Comparison of ENCODE assay signal across 29 mouse cellular contexts in genomic region chr1:174170706-174171501, GRCm38 (mm10). TPM values are rescaled to one million over a fixed set of nuclear protein-coding genes. Genes with fewer than 3 reads are reported as not detected.
DNase-seq lines count a peak whose midpoint lies in the region; ATAC-seq and TF ChIP-seq lines count a peak whose summit lies in the region.
"Had no signal": no experiment of that assay in that cellular context is flagged by ENCODE, and none has a peak within 500 bp of the region (broad histone marks: within the 10 kb centered on the region; RNA-seq: fewer than 3 reads in every experiment).

No protein-coding gene starts in this region.

- 82% methylated on average over 5 of the region's 5 CpGs for WGBS in forebrain, postnatal 0 days
- WGBS in forebrain, embryonic 12.5 days: 89% methylated on average over 5 of the region's 5 CpGs
- 54% methylated on average over 5 of the region's 5 CpGs for WGBS in lung, embryonic 14.5 days
- 50% methylated on average over 5 of the region's 5 CpGs for WGBS in liver, embryonic 13.5 days (ENCODE audit: insufficient replicate concordance)

- H3K4me3 ChIP-seq in forebrain, postnatal 0 days (ENCODE audit: low read depth, low read length): no peak overlapping the region
- no peak overlapping the region for H3K4me3 ChIP-seq in forebrain, embryonic 12.5 days (replicated peaks)
- H3K4me3 ChIP-seq in lung, embryonic 14.5 days (ENCODE audit: low read depth, low read length): no peak overlapping the region
- 0 out of 2 replicates have a peak overlapping the region, but pooled peaks have one; percentile 10 for H3K4me3 ChIP-seq in liver, embryonic 13.5 days (replicated peaks)
- H3K4me3 ChIP-seq: embryonic facial prominence, embryonic 12.5 days; heart, embryonic 15.5 days; hindbrain, embryonic 15.5 days; kidney, embryonic 15.5 days; limb, embryonic 13.5 days; lung, embryonic 15.5 days; midbrain, embryonic 15.5 days; neural tube, embryonic 13.5 days had no signal

- no peak overlapping the region for H3K4me2 ChIP-seq in forebrain, postnatal 0 days (ENCODE audit: low read depth)
- no peak overlapping the region for H3K4me2 ChIP-seq in forebrain, embryonic 12.5 days
- H3K4me2 ChIP-seq in lung, embryonic 14.5 days: no peak overlapping the region
- H3K4me2 ChIP-seq in liver, embryonic 13.5 days: peak overlapping the region; percentile 79
- H3K4me2 ChIP-seq: embryonic facial prominence, embryonic 12.5 days; heart, embryonic 15.5 days; hindbrain, embryonic 15.5 days; kidney, embryonic 15.5 days; limb, embryonic 13.5 days; lung, embryonic 15.5 days; midbrain, embryonic 15.5 days; neural tube, embryonic 13.5 days had no signal

- no peaks in the 10 kb centered on the region for H3K9me3 ChIP-seq in forebrain, postnatal 0 days (ENCODE audit: low read length)
- no peaks in the 10 kb centered on the region for H3K9me3 ChIP-seq in forebrain, embryonic 12.5 days
- no peaks in the 10 kb centered on the region for H3K9me3 ChIP-seq in lung, embryonic 14.5 days (ENCODE audit: low read depth, low read length)
- no peaks in the 10 kb centered on the region for H3K9me3 ChIP-seq in liver, embryonic 13.5 days (replicated peaks)
- H3K9me3 ChIP-seq: embryonic facial prominence, embryonic 12.5 days; heart, embryonic 15.5 days; hindbrain, embryonic 15.5 days; kidney, embryonic 15.5 days; limb, embryonic 13.5 days; lung, embryonic 15.5 days; midbrain, embryonic 15.5 days; neural tube, embryonic 13.5 days had no signal

- no peak overlapping the region for H3K9ac ChIP-seq in forebrain, postnatal 0 days
- no peak overlapping the region for H3K9ac ChIP-seq in forebrain, embryonic 12.5 days
- H3K9ac ChIP-seq in lung, embryonic 14.5 days: no peak overlapping the region
- peak overlapping the region; percentile 44 for H3K9ac ChIP-seq in liver, embryonic 13.5 days
- H3K9ac ChIP-seq: embryonic facial prominence, embryonic 12.5 days; heart, embryonic 15.5 days; hindbrain, embryonic 15.5 days; kidney, embryonic 15.5 days; limb, embryonic 13.5 days; lung, embryonic 15.5 days; midbrain, embryonic 15.5 days; neural tube, embryonic 13.5 days had no signal

- ATAC-seq in forebrain, postnatal 0 days: no peak; the same call in 1 of the 2 replicates
- no peak for ATAC-seq in forebrain, embryonic 12.5 days (ENCODE audit: low FRiP score)
- no peak for ATAC-seq in lung, embryonic 14.5 days (ENCODE audit: insufficient read depth)
- peak; percentile 14; the same call in 1 of the 2 replicates for ATAC-seq in liver, embryonic 13.5 days (ENCODE audit: low read depth)
- ATAC-seq: forebrain, embryonic 16.5 days; midbrain, embryonic 15.5 days had no signal

- H3K36me3 ChIP-seq in forebrain, postnatal 0 days (ENCODE audit: insufficient read depth): no peaks in the 10 kb centered on the region
- H3K36me3 ChIP-seq in forebrain, embryonic 12.5 days (replicated peaks): no peaks in the 10 kb centered on the region
- no peaks in the 10 kb centered on the region for H3K36me3 ChIP-seq in lung, embryonic 14.5 days (ENCODE audit: insufficient read depth)
- H3K36me3 ChIP-seq in liver, embryonic 13.5 days: peaks cover 16% of the 10 kb centered on the region
- H3K36me3 ChIP-seq: embryonic facial prominence, embryonic 12.5 days; heart, embryonic 15.5 days; hindbrain, embryonic 15.5 days; kidney, embryonic 15.5 days; limb, embryonic 13.5 days; lung, embryonic 15.5 days; midbrain, embryonic 15.5 days; neural tube, embryonic 13.5 days had no signal

- no peak overlapping the region for H3K27ac ChIP-seq in forebrain, postnatal 0 days (ENCODE audit: low read depth, low read length)
- no peak overlapping the region for H3K27ac ChIP-seq in forebrain, embryonic 12.5 days
- no peak overlapping the region for H3K27ac ChIP-seq in lung, embryonic 14.5 days (ENCODE audit: low read depth)
- peak overlapping the region; percentile 99 for H3K27ac ChIP-seq in liver, embryonic 13.5 days
- H3K27ac ChIP-seq: embryonic facial prominence, embryonic 12.5 days; heart, embryonic 15.5 days; hindbrain, embryonic 15.5 days; kidney, embryonic 15.5 days; limb, embryonic 13.5 days; lung, embryonic 15.5 days; midbrain, embryonic 15.5 days; neural tube, embryonic 13.5 days had no signal

- no peaks in the 10 kb centered on the region for H3K27me3 ChIP-seq in forebrain, postnatal 0 days (ENCODE audit: insufficient read depth, low read length)
- H3K27me3 ChIP-seq in forebrain, embryonic 12.5 days: no peaks in the 10 kb centered on the region
- H3K27me3 ChIP-seq in lung, embryonic 14.5 days (ENCODE audit: insufficient read depth, low read length): no peaks in the 10 kb centered on the region
- H3K27me3 ChIP-seq in liver, embryonic 13.5 days: no peaks in the 10 kb centered on the region
- H3K27me3 ChIP-seq: embryonic facial prominence, embryonic 12.5 days; heart, embryonic 15.5 days; hindbrain, embryonic 15.5 days; kidney, embryonic 15.5 days; limb, embryonic 13.5 days; lung, embryonic 15.5 days; midbrain, embryonic 15.5 days; neural tube, embryonic 13.5 days had no signal

- TF ChIP-seq CTCF in forebrain, postnatal 0 days (IDR thresholded peaks at IDR 0.05; ENCODE audit: low read depth): no peak
- TF ChIP-seq CTCF in lung, embryonic 14.5 days (IDR thresholded peaks at IDR 0.05; ENCODE audit: low read depth): no peak

- H3K4me1 ChIP-seq in forebrain, postnatal 0 days (ENCODE audit: insufficient read depth): no peaks in the 10 kb centered on the region
- H3K4me1 ChIP-seq in forebrain, embryonic 12.5 days: 0 out of 2 replicates have a peak, but pooled peaks cover 3% of the 10 kb centered on the region
- H3K4me1 ChIP-seq in lung, embryonic 14.5 days (ENCODE audit: insufficient read depth): no peaks in the 10 kb centered on the region
- H3K4me1 ChIP-seq in liver, embryonic 13.5 days (replicated peaks): peaks cover 42% of the 10 kb centered on the region
- H3K4me1 ChIP-seq: embryonic facial prominence, embryonic 12.5 days; hindbrain, embryonic 15.5 days; kidney, embryonic 15.5 days; limb, embryonic 13.5 days; lung, embryonic 15.5 days; midbrain, embryonic 15.5 days; neural tube, embryonic 13.5 days had no signal

- peak; percentile 3 for DNase-seq in forebrain, postnatal 0 days
- peak; percentile 13 for DNase-seq in lung, embryonic 14.5 days
- DNase-seq in lung, postnatal 36 days: no peak
- DNase-seq in liver, embryonic 13.5 days: no peak
- peak; percentile 21 for DNase-seq in telencephalon, adult 2 months (ENCODE audit: low read depth, low spot score)
- no peak for DNase-seq in kidney, adult 11 months
- DNase-seq in thymus, postnatal 36 days: no peak
- DNase-seq: cerebellum, adult 18-20 months; cerebellum, postnatal 25 days; gastrocnemius, postnatal 14 days; kidney, postnatal 36 days; thymus, postnatal 14 days had no signal

RNA-seq across cellular contexts. Expression of gene Spta1, which starts 1.7 kb away (rescaled TPM):
- 0.08 and 0.14 TPM in 2 replicates for total RNA-seq in forebrain, postnatal 0 days (2014; rRNA removed)
- polyA plus RNA-seq in forebrain, postnatal 0 days (2015; fragmentation: Nextera tagmentation; extraction: Ambion mirVana): 0.02 and 0.03 TPM in 2 replicates
- 0.88 and 1.1 TPM in 2 replicates for polyA plus RNA-seq in forebrain, embryonic 12.5 days (2016; fragmentation: Nextera tagmentation; extraction: Ambion mirVana)
- 0.30 and 0.67 TPM in 2 replicates for polyA plus RNA-seq in lung, embryonic 14.5 days (2014; fragmentation: Nextera tagmentation; extraction: Ambion mirVana)
- 25.7 and 33.7 TPM in 2 replicates for polyA plus RNA-seq in liver, embryonic 13.5 days (2015; fragmentation: Nextera tagmentation; extraction: Ambion mirVana)

RNA-seq across cellular contexts. Expression of gene Olfr420, which starts 15.5 kb away (rescaled TPM):
- total RNA-seq in forebrain, postnatal 0 days (2014; rRNA removed): not detected in 2 replicates
- polyA plus RNA-seq in forebrain, postnatal 0 days (2015; fragmentation: Nextera tagmentation; extraction: Ambion mirVana): not detected in 2 replicates
- polyA plus RNA-seq in forebrain, embryonic 12.5 days (2016; fragmentation: Nextera tagmentation; extraction: Ambion mirVana): not detected in 2 replicates
- not detected in 2 replicates for polyA plus RNA-seq in lung, embryonic 14.5 days (2014; fragmentation: Nextera tagmentation; extraction: Ambion mirVana)
- 0.58 and 0.64 TPM in 2 replicates for polyA plus RNA-seq in liver, embryonic 13.5 days (2015; fragmentation: Nextera tagmentation; extraction: Ambion mirVana)
- total RNA-seq: adrenal gland, postnatal 4 days; gastrocnemius, postnatal 14 days; heart, postnatal 36 days; layer of hippocampus, adult 8-10 months; left cerebral cortex, adult 18-20 months; left cerebral cortex, postnatal 25 days had no signal
- polyA plus RNA-seq: embryonic facial prominence, embryonic 12.5 days; forebrain, embryonic 16.5 days; heart, embryonic 15.5 days; hindbrain, embryonic 15.5 days; intestine, embryonic 14.5 days; kidney, embryonic 15.5 days; limb, embryonic 13.5 days; lung, embryonic 15.5 days; midbrain, embryonic 15.5 days; neural tube, embryonic 13.5 days; testis, adult 2 months had no signal

RNA-seq across cellular contexts. Expression of gene Olfr424, which starts 39.6 kb away (rescaled TPM):
- total RNA-seq in forebrain, postnatal 0 days (2014; rRNA removed): not detected in 2 replicates
- polyA plus RNA-seq in forebrain, postnatal 0 days (2015; fragmentation: Nextera tagmentation; extraction: Ambion mirVana): not detected in 2 replicates
- polyA plus RNA-seq in forebrain, embryonic 12.5 days (2016; fragmentation: Nextera tagmentation; extraction: Ambion mirVana): 0.12 TPM in 1 of 2 replicates, not detected in the other
- polyA plus RNA-seq in lung, embryonic 14.5 days (2014; fragmentation: Nextera tagmentation; extraction: Ambion mirVana): not detected in 2 replicates
- polyA plus RNA-seq in liver, embryonic 13.5 days (2015; fragmentation: Nextera tagmentation; extraction: Ambion mirVana): not detected in 2 replicates
- total RNA-seq: adrenal gland, postnatal 4 days; gastrocnemius, postnatal 14 days; heart, postnatal 36 days; layer of hippocampus, adult 8-10 months; left cerebral cortex, adult 18-20 months; left cerebral cortex, postnatal 25 days had no signal
- polyA plus RNA-seq: embryonic facial prominence, embryonic 12.5 days; forebrain, embryonic 16.5 days; heart, embryonic 15.5 days; hindbrain, embryonic 15.5 days; intestine, embryonic 14.5 days; kidney, embryonic 15.5 days; limb, embryonic 13.5 days; lung, embryonic 15.5 days; midbrain, embryonic 15.5 days; neural tube, embryonic 13.5 days; testis, adult 2 months had no signal

RNA-seq across cellular contexts. Expression of gene Olfr231, which starts 49.9 kb away (rescaled TPM):
- not detected in 2 replicates for total RNA-seq in forebrain, postnatal 0 days (2014; rRNA removed)
- polyA plus RNA-seq in forebrain, postnatal 0 days (2015; fragmentation: Nextera tagmentation; extraction: Ambion mirVana): not detected in 2 replicates
- 0.95 and 0.99 TPM in 2 replicates for polyA plus RNA-seq in forebrain, embryonic 12.5 days (2016; fragmentation: Nextera tagmentation; extraction: Ambion mirVana)
- not detected in 2 replicates for polyA plus RNA-seq in lung, embryonic 14.5 days (2014; fragmentation: Nextera tagmentation; extraction: Ambion mirVana)
- not detected in 2 replicates for polyA plus RNA-seq in liver, embryonic 13.5 days (2015; fragmentation: Nextera tagmentation; extraction: Ambion mirVana)
- total RNA-seq: adrenal gland, postnatal 4 days; gastrocnemius, postnatal 14 days; heart, postnatal 36 days; layer of hippocampus, adult 8-10 months; left cerebral cortex, adult 18-20 months; left cerebral cortex, postnatal 25 days had no signal
- polyA plus RNA-seq: forebrain, embryonic 16.5 days; heart, embryonic 15.5 days; hindbrain, embryonic 15.5 days; intestine, embryonic 14.5 days; kidney, embryonic 15.5 days; limb, embryonic 13.5 days; lung, embryonic 15.5 days; midbrain, embryonic 15.5 days; neural tube, embryonic 13.5 days; testis, adult 2 months had no signal

Comparison
In these comparisons a context has a peak if more than half of its experiments do, and no peak if none do; other contexts are left out.
1. DNase-seq: peak in forebrain, postnatal 0 days (single experiment), lung, embryonic 14.5 days (single experiment) and telencephalon, adult 2 months (single experiment); none in lung, postnatal 36 days (single experiment), liver, embryonic 13.5 days (single experiment), kidney, adult 11 months (single experiment) and thymus, postnatal 36 days (0 of 2).
2. RNA of gene Spta1, which starts 1.7 kb away (polyA plus RNA-seq): 25.7 to 33.7 TPM in liver, embryonic 13.5 days; 0.88 to 1.1 TPM in forebrain, embryonic 12.5 days, 0.30 to 0.67 TPM in lung, embryonic 14.5 days and 0.02 to 0.03 TPM in forebrain, postnatal 0 days; every median in the first group is over 10 times any median in the second.